Mouse (Mus musculus): ENCODE results near the gene Polr2a.

DNA sequence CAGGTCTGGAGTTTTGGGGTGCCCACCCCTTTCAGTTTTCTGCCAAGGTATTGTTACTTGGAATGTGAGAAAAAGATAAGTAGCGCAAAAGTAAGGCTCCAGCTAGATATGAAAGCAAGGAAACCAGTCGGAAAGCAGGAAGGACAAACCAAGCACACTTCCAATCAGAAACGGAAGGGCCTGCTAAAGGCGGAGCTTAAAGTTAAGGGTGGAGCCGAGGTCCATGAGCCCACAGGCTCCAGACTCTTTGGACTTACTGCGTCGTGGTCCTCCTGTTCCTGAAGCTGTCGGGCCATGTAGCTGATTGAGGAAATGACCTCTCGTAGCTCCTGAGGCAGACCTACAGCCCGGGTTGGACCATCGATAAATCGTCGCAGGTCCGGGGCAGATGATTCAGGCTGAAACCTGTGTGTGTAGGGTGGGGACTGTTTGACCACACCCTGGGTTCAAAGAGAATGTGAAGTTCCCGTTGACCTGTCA lies 26.4 kb upstream of the Polr2a start:
- no peak for TF ChIP-seq CTCF (IDR thresholded peaks at IDR 0.05)
- 0 out of 2 replicates have a peak, but pooled peaks have one; percentile 15 for TF ChIP-seq EP300 (IDR thresholded peaks at IDR 0.05)

Data from lung, postnatal 0 days (tissue).